Mouse (Mus musculus) intestine, postnatal 0 days (tissue): ENCODE measurements around the gene Zfp980. TPM values are rescaled to one million over a fixed set of nuclear protein-coding genes. Genes with fewer than 3 reads are reported as not detected.
A peak's percentile ranks its signal among the peaks of the same experiment; 100 is the strongest.
"Not testable (repeated sequence)": the region's sequence is repeated elsewhere in the genome, so short reads cannot be mapped to it uniquely, and the experiment has no call there.

Experiments
- ATAC-seq: fragments of 200-750 bp; cut with Nextera tagmentation; 2 replicates; pipeline ENCODE4 v1.8.0; 2017; ENCODE audit warnings: mild to moderate bottlenecking, moderate TSS enrichment, moderate library complexity
- H3K27ac ChIP-seq: fragments of 300-500 bp; sonication (generic); 2 replicates; pipeline ENCODE4 v1.5.1; 2014; ENCODE audit warnings: mild to moderate bottlenecking, low read depth, low read length, moderate library complexity
- H3K27me3 ChIP-seq: fragments of 300-500 bp; sonication (generic); replicated peaks from 2 replicates; pipeline ENCODE4 v1.6.1; 2014; ENCODE audit warnings: low read length, mixed read lengths; ENCODE audit not compliant: control insufficient read depth, insufficient read depth
- H3K36me3 ChIP-seq: fragments of 300-500 bp; sonication (generic); 2 replicates; pipeline ENCODE4 v1.6.1; 2014; ENCODE audit warnings: mild to moderate bottlenecking, moderate library complexity; ENCODE audit not compliant: control insufficient read depth, insufficient read depth
- H3K4me1 ChIP-seq: fragments of 300-500 bp; sonication (generic); replicated peaks from 2 replicates; pipeline ENCODE4 v1.6.1; 2014; ENCODE audit warnings: antibody characterized with exemption, low read length, mixed read lengths; ENCODE audit not compliant: control insufficient read depth, insufficient read depth
- H3K4me2 ChIP-seq: fragments of 300-500 bp; sonication (generic); replicated peaks from 2 replicates; pipeline ENCODE4 v1.6.1; 2014; ENCODE audit warnings: low read depth, mild to moderate bottlenecking, moderate library complexity
- H3K4me3 ChIP-seq: fragments of 300-500 bp; sonication (generic); 2 replicates; pipeline ENCODE4 v1.5.1; 2014; ENCODE audit warnings: low read depth, low read length
- H3K9ac ChIP-seq: fragments of 300-500 bp; sonication (generic); 2 replicates; pipeline ENCODE4 v1.6.1; 2014; ENCODE audit warnings: mild to moderate bottlenecking, low read depth, low read length
- H3K9me3 ChIP-seq: fragments of 300-500 bp; sonication (generic); 2 replicates; pipeline ENCODE4 v1.6.1; 2016; ENCODE audit warnings: mixed run types; ENCODE audit not compliant: control insufficient read depth
- WGBS: fragments of 180-500 bp; shearing (Covaris S2); extraction: QIAGEN DNeasy Blood & Tissue Kit; methylation state at CpG from one replicate; pipeline ENCODE4 v1.1.7; 2014; 5-methylcytosine and 5-hydroxymethylcytosine counted together
- polyA plus RNA-seq: library from polyadenylated mRNA; unstranded; fragments of >200 nt; fragmentation: Nextera tagmentation; extraction: Ambion mirVana; gene quantifications from 2 replicates; pipeline ENCODE4 v1.2.1, GENCODE M21; 2015

Zfp980 gene
- polyA plus RNA-seq, 1 experiment from 2014 or later: not detected

- Histone ChIP-seq H3K4me2 (peak overlapping the region; percentile 61), H3K4me3 (peak overlapping the region; percentile 20)
- not testable (repeated sequence) for H3K9ac ChIP-seq, H3K36me3 ChIP-seq, H3K27me3 ChIP-seq, H3K27ac ChIP-seq, H3K9me3 ChIP-seq, H3K4me1 ChIP-seq
- whole genome bisulfite sequencing: 2% methylated on average over 33 of the region's 83 CpGs
- peak; percentile 80 for ATAC-seq
Measured at GRCm38 (mm10) chr4:145744935-145745644, 74.6 kb downstream of the Zfp980 start.

- H3K27ac ChIP-seq, H3K4me2 ChIP-seq, H3K27me3 ChIP-seq, ATAC-seq, H3K4me3 ChIP-seq, H3K4me1 ChIP-seq, H3K9ac ChIP-seq, H3K36me3 ChIP-seq, H3K9me3 ChIP-seq: not testable (repeated sequence)
- no CpG with 5 or more reads among the region's 30 CpGs for WGBS
Measured at GRCm38 (mm10) chr4:145745645-145745991, 75.1 kb downstream of the Zfp980 start.

Other genes with a start within 250 kb of the Zfp980 start
- 0.05 TPM in 1 of 2 replicates, not detected in the other for gene Zfp990, start 159.9 kb upstream of the Zfp980 start, polyA plus RNA-seq
- 3.2 and 4.1 TPM in 2 replicates for gene Gm13212, start 85.5 kb upstream of the Zfp980 start, polyA plus RNA-seq
- not detected in 2 replicates for gene Zfp986, start 198.1 kb downstream of the Zfp980 start, polyA plus RNA-seq